Mouse (Mus musculus): ENCODE results near the gene Rfx8.

Gene Rfx8
- long read RNA-seq, experiment 1 = 0 reads
- long read RNA-seq, experiment 2 = 0 reads

DNA sequence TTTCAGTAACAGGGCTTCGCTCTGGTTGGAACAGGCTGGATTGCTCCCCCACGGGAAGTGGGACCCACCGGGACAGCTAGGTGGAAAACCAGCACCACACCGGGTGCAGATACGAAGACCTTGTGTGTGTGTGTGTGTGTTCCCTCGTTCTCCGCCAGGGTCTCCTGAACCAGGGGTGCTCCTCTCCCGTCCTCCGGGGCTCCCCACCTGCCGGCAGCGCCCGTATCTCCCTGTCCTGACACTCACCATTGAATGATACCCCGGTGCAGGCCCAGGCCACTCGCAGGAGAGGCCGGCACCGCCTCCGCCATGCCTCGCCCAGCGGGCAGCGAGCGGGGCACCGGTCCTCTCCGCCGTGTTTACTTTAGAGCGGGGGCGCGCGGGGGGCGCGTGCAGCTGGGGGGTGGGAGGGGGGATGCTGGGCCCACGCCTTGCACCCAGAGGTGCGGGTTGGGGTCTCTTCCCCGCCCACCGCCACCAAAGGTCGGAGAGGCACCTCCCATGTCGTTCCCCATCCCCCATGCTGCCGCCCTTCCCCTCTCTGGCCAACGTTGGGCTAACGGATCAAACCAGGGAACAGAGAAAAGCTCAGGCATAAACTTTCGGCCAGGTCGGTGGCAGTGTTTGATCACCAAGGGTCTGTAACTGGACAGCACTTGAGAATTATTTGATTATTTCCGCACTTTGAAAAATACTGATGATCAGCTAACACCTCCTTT lies at the start of gene Rfx8:
Gene Rfx8 (minus strand): TSS at position 366 of the 719 bp plus-strand sequence.
- intact Hi-C loops (cut with DNase I) = no loop called here

DNA sequence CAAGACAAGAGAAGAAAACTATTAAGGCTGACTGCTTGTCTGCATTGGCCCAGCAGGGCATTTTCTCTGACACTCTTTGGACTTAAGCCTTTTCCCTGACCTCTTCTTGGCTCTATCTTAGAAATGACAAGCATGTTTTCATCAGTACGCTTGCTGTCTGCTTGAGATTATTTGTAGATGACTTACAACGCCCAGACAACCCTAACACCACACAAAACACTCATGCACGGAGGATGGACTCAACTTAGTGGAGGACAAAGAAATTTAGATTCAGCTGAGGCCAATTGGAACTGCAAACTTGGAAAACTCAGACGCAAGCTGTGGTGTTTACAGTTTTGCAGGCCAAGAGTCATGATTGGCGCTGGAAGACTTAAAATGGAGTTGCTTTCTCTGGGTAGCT lies 49.6 kb upstream of the Rfx8 start:
- intact Hi-C loops (cut with DNase I) = no loop called here

DNA sequence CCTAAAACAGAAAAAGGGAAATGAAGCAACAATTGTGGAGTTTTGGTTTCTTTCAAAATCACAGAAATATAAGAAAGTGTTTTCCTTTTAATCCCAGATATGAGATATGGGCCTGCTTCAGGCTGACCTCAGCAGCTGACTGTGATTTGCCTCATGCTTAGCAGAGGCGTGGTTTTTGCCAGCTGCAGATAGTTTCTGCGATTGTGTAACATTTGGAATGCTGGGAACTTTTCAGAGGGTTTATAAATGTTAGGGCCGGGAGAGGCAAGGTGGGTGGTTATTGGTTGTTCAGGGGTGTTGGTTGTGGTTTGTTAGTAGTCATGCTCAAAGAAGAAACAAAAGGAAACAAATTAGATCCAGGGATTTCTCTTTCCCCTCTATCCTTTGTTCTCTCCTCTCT lies 47.2 kb upstream of the Rfx8 start:
- intact Hi-C loops (cut with DNase I) = no loop called here

DNA sequence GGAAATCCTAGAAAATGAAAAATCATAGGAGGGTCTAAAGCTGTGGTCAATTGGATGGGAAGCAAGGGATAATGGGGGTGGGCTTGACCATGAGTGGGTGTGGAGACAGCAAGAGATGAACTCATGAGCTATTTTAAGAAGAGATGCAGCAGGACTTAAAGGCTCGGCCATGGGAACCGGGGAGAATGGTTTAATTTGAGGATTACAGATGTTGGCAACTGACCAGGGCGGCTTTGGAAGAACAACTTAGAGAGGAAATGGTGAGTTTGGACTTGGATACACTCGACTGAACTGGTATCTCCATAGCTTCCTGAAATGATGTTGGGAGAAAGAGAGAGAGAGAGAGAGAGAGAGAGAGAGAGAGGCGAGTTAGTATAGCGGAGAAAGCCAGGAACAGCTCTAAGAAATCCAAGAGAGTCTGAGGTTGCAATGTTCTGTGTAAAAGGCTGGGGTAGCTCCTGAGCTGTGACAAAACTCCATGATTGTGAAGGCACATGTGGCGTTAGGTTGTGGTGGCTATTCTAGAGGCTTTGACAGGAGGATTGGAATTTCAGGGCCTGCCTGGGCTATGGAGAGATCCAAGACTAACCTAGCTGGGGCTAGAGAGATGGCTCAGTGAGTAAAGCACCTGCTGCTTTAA lies 45.2 kb upstream of the Rfx8 start:
- intact Hi-C loops (cut with DNase I) = no loop called here

DNA sequence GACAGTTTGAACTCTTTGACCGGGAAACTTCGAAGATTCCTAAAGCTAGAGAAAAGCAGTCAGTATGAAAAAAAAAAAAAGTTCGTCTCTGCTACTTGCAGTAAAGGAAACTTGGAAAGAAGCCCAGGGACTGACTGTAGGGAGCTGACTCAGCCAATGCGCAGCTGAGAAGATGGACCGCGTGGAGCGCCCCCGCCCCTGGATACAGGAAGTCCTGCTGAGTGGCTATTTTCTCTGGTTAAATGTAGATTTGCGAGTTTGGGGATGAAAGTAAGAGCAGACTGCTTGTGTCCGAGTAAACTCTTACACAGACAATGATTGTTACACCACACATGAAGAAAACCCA lies 41.2 kb upstream of the Rfx8 start:
- intact Hi-C loops (cut with DNase I) = loop anchor here (5.0 kb wide), 2 partner anchors 75 to 140 kb away; partner anchors contain the start of gene Map4k4

DNA sequence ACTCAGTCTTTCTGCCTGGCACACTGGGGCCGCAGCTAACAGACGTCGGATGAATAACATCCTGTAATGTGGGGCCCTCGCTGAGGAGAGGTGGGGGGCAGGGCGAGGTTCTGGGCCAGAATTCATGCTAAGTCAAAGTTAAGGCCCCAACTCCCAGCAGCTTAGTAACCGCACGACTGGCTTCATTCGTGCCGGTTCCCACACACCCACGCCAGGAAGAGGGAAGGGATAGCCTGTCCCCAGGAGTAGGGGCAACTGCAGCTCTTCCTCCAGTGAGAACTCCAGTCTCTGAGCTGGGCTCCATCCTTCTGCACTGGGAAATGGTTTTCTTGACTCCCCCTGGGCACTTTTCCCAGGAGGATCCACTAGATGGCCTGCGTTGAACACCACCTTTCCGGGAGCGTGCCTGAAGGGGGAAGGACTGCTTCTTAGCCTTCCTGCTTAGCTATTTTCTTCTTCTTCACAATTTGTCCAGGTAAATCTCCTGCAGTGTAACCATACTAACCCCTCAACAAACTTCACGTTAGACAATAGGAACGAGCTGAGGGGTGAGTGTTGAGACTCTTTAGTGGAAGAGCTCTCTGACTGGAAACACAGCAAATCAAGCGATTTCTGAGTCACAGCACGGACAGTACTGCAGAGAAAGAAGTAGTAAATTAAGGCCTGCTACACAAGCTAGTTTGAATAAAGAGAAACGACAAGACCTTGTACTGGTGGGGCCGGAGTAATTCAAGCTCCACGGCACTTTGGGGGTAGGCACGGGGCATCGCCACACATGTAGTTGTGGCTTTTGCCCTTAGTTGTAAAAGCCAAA lies 40.6 kb upstream of the Rfx8 start:
- intact Hi-C loops (cut with DNase I) = loop anchor here (2.0 to 5.0 kb wide), 3 partner anchors 74 to 175 kb away; partner anchors contain the start of gene Map4k4

DNA sequence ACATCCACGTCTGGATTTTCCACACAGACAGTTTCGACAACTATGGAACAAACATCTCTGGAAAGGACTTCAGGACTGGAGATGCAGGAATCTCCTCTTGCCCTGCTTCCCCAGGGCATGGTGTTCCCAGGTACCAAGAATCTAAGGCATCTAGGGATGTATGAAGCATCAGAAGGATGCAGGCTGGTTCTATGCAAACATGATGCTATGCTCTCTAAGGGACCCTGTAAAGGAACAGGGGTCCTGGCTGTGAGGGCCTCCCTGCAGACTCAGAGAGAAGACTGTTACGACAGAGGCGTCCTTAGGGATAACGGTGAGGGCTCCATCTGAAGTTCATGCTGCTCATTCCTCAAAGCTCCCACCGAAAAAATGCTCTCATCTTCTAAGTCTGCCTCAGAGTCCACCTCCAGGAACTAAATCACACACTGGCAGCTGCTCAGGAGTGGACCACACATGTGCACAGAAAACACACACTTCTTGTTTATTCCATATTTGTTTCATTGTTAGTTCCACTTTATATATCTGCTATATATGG lies 39.5 kb upstream of the Rfx8 start:
- intact Hi-C loops (cut with DNase I) = loop anchor here (2.0 to 5.0 kb wide), 3 partner anchors 73 to 177 kb away; partner anchors contain the start of gene Map4k4

DNA sequence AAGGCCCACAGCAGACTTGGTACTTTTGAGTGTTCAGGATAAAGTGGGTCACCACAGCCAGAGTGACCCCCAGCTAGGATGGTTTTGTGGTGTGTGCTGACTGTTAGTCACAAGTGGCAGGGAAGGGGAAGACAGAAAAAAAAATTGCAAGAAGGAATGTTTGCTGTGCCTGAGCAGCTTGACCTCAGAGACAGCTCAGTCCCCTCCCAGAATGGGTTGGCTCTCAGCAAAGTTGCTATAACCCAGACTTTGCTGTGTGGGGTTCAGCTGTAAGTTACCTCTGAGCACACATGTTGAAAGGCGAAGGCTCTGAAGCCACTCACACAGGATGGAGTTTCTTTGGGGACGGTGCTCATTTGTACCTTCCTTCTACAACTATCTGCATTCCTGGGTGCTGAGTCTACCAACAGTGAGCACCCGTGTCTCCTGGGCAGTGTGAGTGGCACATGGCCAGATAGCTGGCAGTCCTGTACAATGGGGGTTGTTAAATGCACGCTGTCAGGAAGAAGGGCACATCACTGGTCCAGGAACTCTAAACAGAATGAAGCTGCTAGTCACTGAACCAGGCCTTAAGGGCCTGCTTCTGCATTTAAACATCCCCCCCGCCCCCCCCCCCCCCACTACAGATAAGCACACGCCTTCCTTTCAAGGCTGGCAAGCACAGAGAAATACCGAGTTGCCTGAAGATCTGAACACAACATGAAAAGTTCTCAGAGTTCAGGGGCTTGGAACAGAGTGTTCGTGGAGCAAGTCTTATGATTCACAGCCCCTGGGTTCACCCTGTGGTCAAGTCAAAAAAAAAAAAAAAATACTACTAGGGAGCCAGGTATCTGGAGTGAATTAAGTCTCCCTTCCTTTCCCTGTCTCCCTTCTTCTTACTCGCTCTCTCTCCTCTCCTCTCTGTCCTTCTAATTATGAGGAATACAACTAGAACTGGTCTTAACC lies 38.7 kb upstream of the Rfx8 start:
- intact Hi-C loops (cut with DNase I) = loop anchor here (2.0 to 5.0 kb wide), 3 partner anchors 72 to 177 kb away; partner anchors contain the start of gene Map4k4

DNA sequence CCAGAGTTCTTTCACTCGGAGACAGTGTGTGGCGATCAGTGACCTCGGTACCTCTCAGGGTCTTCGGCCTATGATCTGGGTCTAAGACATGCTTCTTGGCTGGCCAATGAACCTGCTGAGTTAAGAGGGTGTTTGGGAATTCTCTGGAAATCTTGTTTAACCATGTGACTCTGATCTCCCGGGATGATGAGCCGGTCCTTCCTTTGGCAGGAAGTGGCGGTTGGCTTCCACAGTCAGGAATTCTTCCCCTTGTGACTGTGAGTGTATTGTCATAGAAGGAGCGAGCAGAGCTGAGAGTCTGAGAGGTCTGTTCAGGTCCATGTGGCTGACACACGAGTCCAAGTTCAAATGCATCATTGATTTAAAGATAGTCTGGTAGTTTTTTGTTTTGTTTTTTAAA lies 37.4 kb upstream of the Rfx8 start:
- intact Hi-C loops (cut with DNase I) = no loop called here

DNA sequence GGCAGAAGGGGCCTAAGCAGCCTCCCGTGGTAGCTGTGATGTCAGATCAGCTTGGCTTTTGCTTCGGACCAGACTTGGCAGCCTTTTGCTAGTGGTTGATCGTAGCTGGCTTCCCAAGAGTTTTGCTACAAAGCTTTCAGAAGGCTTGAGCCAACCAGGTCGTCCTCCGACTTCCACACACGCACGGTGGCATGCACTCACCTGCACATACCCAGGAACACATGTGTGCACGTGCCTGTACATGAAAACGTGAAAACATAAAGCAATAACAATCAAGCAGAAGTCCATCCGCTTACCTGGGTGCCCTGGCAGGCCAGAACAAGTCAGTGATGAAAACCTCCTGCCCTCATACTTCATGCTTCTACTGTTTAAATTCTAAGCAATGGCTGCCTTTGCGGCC lies 36.2 kb upstream of the Rfx8 start:
- intact Hi-C loops (cut with DNase I) = no loop called here

DNA sequence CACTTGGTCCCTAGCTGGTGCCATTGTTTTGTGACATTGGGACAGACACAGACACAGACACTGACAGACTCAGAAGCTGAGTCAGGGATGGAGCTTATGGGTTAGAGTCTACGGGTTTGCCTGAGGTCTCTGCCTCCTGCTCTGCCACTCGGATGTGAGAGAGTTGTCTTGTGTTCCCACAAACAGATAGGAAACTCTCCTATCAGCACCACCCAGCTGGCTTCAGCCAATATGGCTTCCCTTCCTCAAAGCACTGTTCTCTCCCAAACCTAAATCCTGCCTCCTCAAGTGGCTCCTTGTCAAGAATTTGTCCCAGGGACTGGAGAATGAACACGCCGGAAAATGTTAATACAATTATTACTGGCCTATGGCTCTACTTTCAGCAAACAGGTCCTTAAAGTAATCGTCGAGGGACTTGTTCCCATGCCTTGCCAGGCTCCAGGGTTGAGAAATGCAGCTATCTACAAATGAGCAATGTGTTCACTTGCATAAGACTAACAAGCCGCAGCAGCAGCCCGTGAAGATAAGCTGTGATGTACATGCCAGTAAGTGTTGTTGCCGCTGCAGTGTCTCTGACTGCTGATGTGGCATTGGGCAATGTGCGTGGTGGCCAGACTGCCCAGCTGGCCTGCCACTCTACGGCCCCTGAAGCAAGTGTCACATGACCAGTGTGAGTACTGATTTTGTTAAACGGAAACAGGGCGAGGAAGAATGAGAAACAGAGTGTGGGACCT lies 33.6 kb upstream of the Rfx8 start:
- intact Hi-C loops (cut with DNase I) = no loop called here

DNA sequence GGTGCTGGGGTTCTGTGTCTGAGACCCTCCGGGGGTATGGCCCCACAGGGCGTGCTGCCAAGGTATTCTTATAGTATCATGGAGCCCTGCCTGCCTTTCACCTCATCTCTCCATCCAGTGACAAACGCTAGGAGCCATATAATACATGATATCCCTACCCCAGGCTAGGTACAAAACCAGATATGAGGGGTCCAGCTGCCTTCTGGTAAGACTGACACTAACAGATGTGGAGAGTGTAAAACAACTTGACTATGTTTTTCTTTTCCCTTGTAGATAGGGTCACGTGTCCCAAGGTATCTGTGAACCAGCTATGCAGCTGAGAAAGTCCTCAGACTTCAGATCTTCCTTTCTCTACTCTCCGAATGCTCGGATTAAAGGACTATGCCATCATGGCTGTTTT lies 30.7 kb upstream of the Rfx8 start:
- intact Hi-C loops (cut with DNase I) = no loop called here

DNA sequence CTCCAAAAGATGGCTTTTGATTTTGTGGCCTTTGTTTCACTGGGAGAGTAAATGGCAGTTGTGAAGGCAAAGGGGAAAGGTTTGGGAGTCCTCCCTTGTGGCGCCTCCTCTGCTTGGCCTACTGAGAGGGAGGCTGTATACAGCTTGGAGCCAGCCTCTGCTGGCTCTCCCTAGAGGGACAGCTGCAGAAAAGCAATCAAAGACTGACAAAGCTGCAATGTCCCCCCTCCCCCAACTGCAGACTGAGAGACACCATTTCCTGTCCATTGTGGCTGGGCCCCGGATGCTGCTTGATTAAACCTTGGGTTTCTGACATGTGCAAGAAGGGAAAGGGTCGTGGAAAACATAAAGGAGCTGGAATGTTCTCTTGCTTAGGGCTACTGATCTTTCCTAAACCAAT lies 28.9 kb upstream of the Rfx8 start:
- intact Hi-C loops (cut with DNase I) = no loop called here

DNA sequence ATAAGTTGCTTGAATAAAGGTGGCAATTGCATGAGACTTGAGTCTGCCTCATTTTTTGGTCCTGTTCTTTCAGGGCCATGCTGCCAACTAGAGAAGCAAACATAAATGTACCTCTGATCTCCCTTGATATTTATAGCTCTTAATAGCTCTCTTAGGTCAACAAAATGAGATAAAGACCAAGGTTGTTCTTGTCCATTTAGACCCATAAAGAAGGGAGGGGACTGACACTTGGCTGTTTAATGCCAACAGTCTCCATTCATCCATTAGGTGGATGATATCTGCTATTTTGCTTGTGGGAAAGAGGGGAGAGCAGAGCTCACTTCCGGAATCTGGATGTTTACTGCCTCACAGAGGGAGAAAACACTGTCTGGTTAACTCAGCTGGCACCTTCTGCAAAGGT lies 28.4 kb upstream of the Rfx8 start:
- intact Hi-C loops (cut with DNase I) = no loop called here

DNA sequence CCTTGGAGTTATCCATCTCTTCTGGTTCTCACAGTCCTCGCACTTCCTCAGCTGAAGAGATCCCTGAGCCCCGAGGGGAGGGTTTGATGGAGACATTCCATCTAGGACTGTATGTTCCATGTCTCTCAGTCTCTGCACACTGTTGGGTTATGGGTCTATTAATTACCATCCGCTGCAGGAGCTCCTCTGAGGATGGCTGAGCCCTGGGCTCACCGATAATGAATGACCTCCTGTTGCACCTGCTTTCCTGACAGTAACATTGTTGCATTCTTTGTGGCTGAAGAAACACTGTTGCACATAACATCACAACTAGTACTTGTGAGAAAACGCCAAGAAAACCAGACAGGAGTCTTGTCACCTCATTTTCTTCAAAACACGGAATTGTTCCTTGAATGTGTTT lies 27.9 kb upstream of the Rfx8 start:
- intact Hi-C loops (cut with DNase I) = no loop called here

DNA sequence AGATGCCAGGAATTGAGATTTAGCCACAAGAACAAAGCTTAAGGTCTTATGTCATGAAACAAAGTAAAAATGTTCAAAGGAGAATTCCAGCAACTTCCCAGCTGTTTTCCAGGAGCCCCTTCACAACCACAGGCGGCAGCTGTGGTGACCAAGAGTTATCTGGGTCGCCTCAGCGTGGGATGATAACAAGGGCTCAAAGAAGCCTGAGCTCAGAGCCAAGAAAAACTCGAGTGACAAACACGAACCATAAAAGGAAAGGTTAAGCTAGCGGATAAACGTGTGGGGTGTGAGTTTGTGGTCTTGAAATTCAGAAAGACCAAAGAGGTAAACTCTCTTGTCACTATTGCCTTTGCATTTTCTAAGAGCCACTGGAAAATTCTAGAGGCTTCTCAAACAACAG lies 25.7 kb upstream of the Rfx8 start:
- intact Hi-C loops (cut with DNase I) = no loop called here

DNA sequence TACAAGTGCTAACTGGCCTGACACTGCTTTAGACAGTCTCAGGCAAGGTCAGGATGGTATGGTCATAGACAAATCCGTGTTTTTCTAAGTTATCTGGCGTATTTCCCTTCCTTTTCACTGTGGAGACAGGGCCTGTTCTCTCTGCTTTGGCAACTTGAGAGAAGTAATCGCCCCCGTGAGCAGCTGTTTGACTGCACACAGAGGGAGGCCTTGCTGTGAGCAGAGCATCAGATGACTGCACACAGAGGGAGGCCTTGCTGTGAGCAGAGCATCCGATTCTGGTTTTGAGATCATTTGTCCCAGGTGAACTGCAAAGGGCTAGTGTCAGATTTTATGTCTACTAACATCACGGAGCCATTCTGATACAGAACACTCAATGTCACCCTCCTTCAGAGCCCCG lies 20.2 kb upstream of the Rfx8 start:
- intact Hi-C loops (cut with DNase I) = no loop called here

DNA sequence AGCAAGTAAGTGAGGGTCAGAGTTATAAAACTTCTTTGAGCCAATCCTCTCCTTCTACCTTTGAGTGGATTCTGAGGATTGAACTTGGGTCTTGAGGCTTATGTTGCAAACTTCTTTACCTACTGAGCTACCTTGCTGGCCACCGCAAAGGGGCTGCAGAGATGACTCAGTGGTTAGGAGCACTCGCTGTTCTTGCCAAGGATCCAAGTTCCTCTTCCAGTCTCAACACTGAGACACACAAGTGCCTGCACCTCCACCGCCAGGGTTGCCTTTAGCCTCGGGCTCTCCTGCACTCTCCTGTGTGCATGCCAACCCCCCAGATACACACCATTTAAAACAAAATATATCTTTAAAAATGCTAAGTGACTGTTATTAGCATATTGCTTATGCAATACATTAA lies 19.2 kb upstream of the Rfx8 start:
- intact Hi-C loops (cut with DNase I) = no loop called here

DNA sequence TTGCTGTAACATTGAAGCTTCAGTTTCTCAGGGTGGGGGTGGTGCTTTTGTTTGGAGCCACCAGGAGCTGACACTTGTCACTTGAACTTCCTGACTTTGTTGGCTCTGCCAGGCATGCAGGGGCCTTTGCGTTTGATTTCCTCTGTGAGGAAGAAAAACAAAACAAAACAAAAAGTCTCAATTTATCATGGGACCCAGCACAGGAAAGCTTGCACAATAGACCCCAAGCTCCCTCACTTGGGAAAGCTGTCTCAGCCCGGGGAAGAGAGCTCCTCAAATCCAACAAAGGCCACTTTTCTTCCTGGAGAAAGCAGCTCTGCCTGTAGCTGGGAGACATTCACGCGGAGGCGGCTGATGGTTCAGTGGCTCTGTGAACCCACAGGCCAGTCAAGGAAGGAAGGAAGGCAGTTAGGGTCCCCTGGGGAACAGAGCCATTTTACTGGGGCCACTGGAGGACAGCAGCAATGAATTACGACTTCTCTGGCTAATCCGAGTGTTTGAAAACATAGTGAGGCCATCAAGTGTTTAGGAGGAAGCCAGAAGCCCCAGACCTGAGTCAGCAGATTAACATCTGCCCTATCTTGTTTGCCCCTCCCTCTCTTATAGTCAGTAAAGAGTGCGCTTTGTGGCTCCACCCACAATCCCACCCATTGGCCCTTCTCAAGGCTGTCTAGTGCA lies 15.3 kb upstream of the Rfx8 start:
- intact Hi-C loops (cut with DNase I) = no loop called here

Measured in adrenal gland (tissue).